Mouse (Mus musculus) ovary, postnatal 10 days (tissue): Measurements from ENCODE around the gene Mmab.

Source experiments
- DNase-seq: peaks from one replicate; pipeline ENCODE4 v3.0.0; 2022; ENCODE audit warnings: low spot score

The Mmab gene

DNA sequence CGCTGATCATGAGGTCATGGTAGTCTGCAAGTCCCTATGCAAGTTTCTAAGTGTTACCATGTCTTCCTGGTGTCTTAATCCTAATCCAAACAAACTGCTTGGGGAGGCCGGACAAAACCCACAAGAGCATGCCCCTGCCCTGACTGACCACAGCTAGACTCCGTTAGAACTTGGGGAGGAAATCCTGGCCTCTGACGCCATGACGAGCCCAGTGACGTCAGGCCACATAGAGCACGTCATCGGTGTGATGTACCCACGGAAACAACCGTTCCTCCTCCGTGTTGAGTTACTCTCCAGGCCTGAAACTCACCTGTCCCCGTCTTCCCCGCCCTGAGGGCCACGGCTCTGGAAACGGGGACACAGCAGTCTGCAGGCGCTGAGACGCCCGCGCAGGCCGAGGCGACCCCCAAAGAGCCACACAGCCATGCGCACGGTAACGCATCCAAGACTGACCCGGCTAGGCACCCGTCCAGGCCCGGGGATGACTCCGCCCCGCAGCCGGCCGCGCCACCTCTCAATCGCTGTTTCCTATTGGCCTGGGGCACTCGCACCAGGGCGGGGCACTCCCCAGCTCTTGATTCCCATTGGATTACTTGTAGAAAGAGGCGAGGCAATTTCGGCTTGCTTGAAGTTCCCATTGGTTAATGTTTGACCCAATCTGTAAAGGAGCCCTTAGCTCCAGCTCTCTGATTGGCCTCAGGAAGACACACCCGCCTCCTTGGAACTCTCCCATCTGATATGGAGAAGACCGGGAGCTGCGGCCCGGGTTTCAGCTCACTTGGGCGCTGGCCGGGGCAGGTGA, at the start of gene Mmab, which contains the start of gene Mvk:
Gene Mmab, minus strand, starts transcription at position 495 of the 802 bp plus-strand sequence.
Gene Mvk, plus strand, starts transcription at position 704 of the 802 bp plus-strand sequence.
- DNase-seq, result peak; percentile 98

DNA sequence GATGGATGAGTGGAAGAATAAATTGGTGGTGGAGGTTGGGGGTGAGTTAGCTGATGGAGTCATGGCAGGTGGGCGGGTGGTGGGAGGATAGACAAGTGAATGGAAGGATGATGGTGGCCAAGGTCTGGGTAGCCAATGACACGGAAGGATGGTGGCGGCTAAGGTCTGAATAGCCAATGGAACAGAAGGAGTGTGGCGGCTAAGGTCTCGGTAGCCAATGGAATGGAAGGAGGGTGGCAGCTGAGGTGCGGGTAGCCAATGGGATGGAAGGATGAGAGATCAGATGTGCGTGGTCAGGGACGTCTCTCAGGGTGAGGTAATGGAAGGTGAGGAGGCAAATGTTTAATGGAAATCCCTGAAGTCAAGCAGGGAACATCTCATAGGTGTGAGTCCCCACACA, 46.4 kb upstream of the Mmab start:
- DNase-seq, result no peak

DNA sequence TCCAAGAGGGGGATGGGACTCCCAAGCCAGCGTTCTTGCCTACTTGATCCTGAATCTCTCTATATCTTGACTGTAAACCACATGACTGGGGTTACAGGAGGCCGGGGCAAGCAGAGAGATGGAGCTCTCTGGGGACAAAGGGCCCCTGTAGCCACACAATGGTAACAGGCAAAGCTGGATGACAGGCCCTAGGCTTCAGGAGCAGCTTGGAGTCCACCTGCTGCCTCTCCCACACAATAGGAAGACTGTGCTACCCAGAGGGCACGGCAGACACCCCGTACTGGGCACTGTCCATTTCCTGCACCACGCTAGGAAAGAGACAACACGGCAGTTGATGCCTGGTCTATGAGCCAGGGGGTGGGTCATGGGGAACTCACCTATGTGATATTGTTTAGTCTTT, 45.7 kb upstream of the Mmab start:
- no peak for DNase-seq

DNA sequence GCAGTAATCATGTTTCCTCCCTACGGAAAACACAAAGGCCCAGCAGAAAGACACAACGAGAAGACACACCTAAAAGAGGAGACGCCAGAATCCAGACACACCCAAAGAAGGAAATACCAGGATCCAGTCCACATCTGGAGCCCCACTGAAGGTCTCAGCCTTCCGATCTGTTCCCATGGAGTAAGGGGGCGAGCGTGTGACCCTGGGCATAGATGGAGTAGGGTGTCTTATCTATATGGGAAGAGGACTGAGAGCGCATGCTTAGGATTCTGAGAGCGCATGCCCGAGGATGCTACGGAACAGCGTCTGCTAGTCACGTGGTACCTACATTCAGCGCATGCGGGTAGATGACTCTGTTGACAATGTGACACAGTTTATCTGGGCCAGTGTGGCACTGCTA, 41.8 kb upstream of the Mmab start:
- no peak for DNase-seq

DNA sequence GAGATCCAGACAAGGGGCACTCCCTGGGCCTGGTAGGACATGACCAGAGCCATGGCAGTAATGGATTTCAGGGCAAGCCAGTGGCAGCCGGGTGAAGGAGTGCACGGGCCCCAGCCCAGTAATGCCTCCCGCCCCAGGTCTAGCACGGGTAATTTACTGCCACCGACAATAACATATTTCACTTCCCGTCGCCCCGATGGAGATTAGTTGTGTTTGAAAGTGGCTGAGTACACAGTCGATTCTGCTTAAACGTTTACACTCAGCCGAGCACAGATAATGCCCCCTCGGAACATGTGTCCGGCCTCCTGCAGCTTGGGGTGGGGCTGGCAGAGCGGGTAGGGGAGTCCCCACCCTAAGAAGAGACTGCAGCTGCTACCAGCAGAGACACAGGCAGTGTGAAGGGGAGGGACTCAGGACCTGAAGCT, 38.7 kb upstream of the Mmab start:
- no peak for DNase-seq

DNA sequence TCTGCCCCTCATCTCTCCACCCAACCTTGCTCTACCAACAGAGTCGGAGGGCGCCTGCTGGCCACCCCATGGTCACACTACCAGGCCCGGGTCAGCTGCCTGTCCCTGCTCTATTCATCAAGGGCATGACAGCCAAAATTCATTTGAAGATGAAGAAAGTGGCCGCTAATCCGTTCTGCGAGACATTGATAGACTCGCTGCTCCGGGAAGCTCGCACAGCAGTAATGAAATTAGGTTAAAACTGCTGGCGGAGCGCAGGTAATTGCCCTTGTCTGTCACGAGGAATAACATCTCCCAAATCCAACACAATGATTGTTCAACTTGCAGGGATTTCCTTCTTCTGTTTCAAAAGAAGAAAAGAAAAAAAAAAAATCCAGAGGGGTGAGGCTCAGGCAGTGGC, 34.4 kb upstream of the Mmab start:
- DNase-seq, result no peak

DNA sequence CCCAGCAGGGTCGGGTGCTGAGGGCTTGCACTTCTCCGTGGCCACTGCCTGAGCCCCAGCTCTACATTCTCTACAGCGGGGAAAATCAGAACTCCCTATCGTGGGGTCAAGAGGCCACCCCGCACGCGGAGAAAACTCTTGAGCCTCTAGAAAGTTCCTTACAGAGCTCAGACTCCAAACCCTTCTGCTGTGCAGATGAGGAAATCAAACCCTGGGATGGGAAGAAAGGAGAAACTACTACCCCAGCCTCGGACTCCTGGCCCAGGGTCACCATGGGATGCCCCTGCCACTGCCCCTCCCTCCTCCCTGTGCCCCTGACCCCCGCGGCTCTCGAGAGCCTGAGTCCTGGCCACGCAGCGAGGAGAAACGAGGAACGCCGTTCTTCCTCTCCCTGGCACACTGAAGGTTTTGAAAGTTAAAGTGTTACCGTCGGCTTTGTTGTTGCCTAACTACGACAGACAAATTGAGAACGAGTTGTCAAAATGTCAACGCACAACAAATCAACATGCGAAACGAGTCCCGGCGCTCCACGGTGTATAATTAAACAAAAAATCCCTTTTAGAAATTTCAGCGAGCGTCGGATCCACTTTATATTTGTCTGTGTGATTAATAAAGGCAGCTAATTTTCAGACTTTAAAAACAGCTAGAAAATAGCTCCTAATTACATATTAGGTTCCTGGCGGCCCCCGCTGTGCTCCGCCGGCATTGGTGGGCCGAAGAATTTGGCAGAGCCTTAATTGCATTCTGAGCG, 31.1 kb upstream of the Mmab start:
- no peak for DNase-seq

DNA sequence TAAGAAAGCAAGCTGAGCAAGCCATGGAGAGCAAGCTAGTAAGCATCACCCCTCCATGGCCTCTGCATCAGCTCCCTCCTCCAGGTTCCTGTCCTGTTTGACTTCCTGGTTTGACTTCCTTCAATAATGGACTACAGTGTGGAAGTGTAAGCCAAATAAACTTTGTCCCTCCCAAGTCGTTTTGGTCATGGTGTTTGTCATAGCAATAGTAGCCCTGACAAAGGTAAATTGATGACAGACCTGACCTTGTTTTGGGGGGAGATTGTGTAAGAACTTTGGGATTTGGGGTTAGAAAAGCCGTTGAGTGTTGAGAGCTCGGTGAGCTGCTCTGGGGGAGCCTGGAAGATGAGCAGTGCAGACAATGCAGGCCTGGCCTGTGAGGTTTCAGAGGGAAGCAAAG, 26.5 kb upstream of the Mmab start:
- no peak for DNase-seq

DNA sequence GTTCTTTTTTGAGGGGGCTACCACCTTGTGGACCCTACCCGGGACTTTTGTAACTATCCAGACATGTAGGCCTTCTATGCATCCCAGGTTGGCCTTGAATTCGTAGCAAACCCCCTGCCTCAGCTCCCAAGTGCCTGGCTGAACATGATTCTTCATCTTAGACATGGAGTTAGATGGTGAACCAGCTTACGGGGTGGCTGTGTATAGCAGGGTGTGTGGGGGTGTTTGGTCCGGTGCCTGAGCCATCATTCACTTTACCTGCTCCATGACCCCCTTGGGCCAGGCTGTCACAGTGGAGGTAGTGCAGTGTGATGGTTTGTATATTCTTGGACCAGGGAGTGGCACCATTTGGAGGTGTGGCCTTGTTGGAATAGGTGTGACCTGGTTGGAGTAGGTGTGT, 24.1 kb upstream of the Mmab start:
- DNase-seq, result no peak

DNA sequence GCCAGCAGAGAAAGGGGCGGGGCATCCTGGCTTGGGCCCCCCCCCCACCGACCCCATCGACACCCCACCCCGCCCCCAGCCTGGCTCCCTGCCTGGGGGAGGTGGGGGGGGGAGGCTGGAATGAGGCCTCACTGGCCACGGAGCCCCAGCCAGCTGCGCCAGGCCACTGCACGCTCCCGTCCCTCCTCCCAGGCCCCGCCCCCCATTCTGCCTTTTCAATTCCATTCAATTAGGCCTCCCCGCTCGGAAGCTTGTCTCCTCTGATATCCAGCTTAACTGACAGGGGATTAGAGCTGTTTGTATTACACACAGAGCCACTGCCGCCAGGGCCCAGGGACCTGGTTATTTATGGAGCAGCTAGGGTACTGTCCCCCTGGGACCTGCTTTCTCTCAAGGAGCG, 23.6 kb upstream of the Mmab start:
- no peak for DNase-seq

DNA sequence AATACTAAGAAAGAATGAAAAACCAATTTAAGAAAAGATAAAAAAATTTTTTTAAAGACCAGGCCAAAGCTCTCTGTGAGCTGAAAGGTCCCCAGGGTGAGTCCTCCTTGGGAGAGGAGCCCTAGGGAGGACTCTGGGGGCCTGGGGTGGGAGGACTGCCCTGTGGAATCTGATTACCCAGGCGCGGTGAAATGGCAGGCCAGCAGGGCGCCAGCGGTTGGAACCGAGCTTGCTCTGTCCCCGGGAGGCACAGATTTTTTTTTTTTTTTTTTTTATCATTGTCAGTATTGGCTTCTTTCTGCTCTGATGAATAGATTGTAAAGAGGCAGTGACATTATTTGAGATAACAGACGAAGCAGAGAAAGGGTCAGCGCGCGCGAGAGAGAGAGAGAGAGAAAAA, 23.2 kb upstream of the Mmab start:
- DNase-seq, result no peak

DNA sequence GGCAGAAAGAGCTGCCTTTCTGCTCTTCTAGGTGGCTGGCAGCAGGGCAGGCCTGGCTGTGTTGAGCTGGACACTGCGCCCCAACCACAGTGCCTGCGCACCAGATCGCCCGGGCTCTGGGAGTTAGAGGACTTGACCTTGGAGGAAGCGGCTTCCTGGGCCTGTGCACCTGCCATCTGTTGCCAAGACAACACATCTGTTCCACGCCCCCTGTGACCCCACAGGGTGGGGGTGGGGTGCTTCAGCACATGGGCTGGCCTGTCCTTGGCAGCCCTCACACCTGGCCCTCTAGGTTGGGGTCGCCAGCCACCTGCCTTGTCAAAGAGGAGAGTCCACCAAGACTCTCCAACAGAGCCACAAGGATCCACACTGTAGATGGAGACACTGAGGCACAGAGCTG, 21.8 kb upstream of the Mmab start:
- no peak for DNase-seq

DNA sequence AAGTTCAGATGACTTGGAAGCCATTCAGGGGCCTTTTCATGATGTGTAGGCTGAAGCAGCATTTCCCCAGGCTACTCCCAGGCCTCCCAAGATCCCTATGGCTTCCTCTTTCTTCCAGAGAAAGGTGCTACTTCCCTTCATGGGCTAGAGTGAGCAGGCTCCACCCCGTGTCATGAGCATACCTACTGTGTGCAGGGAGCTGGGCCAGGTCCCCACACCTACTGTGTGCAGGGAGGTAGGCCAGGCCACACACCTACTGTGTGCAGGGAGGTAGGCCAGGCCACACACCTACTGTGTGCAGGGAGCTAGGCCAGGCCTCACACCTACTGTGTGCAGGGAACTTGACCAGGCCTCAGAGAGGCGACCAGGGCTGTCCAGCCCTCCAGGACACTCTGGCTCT, 20.7 kb upstream of the Mmab start:
- no peak for DNase-seq

DNA sequence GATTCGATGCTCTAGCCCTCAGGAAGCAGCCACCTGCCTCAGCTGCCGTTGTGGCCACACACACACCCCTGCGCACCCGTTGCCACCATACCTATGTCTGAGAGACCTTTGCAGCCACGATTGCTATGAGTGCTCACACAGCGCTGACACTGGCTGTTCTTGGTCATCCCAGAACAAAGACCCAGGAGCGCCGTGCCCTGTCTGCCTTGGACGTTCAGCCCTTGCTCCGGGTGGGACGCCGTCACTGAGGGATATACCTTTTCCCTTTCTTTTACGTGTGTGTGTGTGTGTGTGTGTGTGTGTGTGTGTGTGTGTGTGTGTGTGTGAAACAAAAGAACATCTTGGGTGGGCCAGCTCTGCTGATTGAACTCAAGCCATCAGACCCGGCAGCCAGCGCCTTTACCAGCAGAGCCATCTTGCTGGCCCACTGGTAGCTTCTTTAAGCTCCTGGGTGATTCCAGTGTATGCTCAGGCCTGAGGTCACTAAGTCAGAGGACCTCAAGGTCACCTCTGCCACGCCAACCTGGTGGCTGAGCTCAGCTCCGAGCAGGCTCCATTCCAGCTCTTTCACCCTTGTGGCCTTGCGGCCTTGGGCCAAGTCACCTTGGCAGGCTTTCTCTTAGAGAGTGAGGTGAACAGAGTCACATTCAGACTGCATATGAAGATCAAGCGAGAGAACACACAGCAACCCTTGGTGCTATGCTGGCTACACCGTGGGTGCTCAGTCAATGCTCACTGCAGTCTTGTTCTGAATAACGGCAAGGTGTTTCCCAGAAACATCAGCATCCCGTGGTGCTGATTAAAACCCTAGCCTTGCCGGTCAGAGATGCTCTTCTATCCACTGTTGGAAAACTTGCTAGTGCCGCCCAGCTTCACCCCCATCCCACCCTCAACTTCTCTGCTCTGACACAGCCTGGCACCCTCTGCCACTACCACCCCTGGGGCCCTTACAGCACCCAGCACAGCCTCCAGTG, 18.5 kb upstream of the Mmab start:
- DNase-seq, result no peak

DNA sequence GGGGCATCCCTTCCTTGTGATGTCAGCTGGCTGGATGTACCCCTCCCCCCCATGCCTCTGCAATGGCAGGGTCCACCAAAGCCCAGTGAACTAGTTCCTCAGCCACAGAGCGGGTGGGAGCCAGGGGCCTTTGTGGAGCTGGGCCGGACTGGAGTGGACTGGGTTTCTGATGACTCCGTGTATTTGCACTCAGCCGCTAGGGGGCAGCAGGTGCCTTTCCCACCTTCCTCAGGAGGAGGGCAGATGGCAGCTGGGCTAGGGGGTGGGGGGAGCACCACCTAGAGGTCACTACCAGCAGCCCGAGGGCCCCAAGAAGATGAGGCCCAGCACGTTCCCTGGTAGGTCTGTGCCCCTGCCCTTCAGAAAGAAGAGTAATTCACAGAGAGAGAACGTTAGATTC, 17.4 kb upstream of the Mmab start:
- DNase-seq, result peak; percentile 64

DNA sequence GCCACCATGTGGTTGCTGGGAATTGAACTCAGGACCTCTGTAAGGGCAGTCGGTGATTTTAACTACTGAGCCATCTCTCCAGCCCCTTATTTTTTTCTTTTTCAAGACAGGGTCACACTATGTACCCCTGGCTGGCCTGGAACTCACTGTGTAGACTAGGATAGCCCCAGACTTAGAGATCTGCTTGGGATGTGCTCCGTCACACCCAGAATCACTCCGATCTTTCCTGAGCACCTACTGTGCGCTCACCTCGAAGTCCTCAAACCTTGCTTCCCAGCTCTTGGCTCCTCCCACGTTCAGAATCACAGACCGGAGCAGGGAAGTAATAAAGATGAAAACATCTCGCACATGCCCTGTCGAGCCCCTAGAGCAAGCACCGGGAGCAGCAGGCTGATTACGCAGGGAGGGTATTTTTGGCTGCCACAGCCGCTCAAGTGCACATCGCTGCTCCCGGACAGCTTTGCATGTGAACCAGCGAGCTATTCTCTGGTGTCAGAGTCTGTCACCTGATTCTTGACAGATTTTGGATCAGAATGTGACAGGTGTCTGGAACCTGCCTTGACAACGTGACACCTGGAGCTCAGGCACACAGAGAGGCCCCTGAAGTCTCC, 13.2 kb upstream of the Mmab start:
- DNase-seq, result no peak

DNA sequence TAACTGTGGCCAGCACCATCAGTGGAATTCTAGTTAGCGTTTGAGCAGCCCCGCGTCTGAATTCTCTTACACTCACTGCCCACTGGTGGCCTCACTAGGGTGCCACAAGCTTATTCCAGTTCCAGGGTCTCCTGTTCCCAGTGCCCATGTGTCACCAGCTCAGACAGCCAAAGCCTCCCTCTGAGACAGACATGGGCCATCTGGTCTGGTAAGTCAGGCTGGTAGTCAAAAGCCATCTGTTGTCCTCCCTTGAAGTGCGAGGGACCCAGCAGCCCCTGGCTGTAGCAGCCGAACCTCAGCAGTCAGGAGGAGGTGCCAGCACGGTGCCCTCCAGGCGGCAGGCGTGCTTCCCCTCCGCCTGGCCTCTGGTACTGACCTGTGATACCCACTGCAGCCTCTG, 12.4 kb upstream of the Mmab start:
- DNase-seq, result no peak

DNA sequence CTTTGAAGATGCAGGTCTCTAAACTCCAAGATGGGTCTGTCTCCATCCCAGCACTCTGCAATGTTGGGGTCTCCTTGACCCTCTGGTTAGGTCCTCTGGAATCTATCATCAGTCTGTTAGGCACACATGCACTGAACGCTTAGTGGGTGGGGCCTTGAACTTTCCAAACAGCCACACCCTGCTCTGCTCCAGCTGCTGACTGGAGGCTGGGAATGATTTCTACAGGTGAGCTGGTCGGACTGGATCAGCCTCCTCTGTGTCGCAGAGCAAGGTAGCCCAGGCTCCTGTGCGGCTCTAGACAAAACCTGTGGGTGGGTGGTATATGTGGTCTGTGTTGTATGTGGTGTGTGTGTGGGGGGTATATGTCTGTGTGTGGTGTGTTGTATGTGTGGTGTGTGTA, 5.2 kb upstream of the Mmab start:
- no peak for DNase-seq

DNA sequence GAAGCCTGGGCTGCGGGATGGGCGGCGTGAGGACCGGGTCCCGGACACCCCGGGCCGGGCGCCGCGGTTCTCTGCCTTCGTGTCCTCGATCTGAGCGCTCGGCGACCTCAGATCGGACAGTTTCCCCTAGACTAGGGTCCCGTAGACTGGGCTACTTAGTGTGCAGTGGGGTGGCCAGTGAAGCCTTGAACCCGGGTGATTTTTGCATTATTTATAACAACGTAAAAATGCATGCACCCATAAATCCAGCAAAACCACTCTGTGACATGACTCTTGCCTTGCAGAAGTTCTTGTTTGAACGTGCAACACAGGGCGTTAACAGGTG, 470 bp upstream of the Mmab start:
- DNase-seq, result no peak

DNA sequence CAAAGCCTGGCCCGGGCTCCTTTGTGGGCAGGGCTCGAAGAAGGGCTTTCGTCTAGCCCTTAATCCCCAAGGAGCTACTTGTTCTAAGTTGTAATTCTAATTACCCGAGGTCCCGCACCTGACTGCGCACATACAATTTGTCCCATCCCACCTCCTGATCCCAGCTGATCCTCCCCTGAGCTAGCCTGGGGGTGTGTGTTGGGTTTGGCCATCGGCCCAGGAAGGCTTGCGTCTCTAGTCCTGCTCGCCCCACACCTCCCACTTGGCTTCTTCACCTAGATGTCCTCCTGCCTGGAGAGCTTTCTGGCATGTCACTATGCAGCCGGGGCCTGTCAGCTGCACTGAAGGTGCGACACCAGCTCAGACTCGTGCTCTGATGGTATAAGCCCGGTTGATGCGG, 8.3 kb downstream of the Mmab start:
- DNase-seq, result no peak

DNA sequence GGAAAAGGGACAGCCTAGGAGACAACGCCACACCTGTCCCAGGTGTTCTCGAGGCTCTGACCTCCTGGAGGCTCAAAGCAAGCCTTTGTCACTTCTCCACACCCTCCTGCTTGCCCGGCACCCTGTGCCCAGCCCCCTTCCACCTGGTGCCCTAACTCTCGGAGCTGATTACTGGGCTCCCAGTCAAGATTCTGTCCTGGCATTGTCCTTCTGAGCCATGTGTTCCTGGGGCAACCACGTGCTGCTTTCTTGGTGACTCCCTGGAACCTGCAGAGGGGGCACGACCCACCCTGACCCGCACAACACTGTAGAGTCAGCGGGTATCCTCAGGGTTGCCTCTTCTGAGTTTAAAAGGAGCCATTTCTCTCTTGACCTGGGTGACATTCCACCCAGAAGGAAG, 9.5 kb downstream of the Mmab start:
- DNase-seq, result no peak

DNA sequence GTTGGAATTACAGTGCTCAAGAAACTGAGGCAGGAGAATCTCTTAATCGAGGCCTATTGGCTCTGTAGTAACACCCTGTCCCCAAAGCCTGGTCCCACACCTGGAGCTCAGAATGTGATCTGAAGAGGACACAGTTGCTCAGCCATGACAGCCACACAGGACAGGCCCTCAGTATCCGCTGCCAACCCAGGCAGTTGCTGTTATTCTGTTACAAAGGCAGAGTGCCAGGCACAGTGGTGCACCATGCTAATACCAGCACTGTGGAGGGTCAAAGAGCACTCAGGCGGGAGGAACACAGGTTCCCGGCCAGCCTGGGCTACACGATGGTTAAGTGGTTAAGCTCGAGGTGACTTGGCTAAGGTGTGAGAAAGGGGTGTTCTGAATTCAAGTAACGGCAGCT, 14.1 kb downstream of the Mmab start:
- no peak for DNase-seq
